Mouse (Mus musculus) urinary bladder, postnatal 10 days (tissue): Measurements from ENCODE around the gene Sec13.
"Not testable (repeated sequence)": the region's sequence is repeated elsewhere in the genome, so short reads cannot be mapped to it uniquely, and the experiment has no call there.

Experiments
- DNase-seq: peaks from one replicate; pipeline ENCODE4 v3.0.0; 2022; ENCODE audit warnings: low spot score

The Sec13 gene

GRCm38 (mm10) chr6:113740236-113741217 lies at the start of gene Sec13:
Gene Sec13 (minus strand): TSS chr6:113740743.
- DNase-seq, result peak; percentile 43

GRCm38 (mm10) chr6:113787459-113787968 lies 47.0 kb upstream of the Sec13 start:
- no peak for DNase-seq

- DNase-seq, result no peak
Measured at GRCm38 (mm10) chr6:113785658-113786057, 45.1 kb upstream of the Sec13 start.

- no peak for DNase-seq
Measured at GRCm38 (mm10) chr6:113778229-113778753, 37.7 kb upstream of the Sec13 start.

GRCm38 (mm10) chr6:113768804-113769203 lies 28.3 kb upstream of the Sec13 start:
- DNase-seq, result no peak

GRCm38 (mm10) chr6:113761644-113762043 lies 21.1 kb upstream of the Sec13 start:
- DNase-seq, result no peak

GRCm38 (mm10) chr6:113749119-113749685 lies 8.7 kb upstream of the Sec13 start:
- DNase-seq, result no peak

- DNase-seq, result no peak
Measured at GRCm38 (mm10) chr6:113748351-113748750, 7.8 kb upstream of the Sec13 start.

- DNase-seq, result no peak
Measured at GRCm38 (mm10) chr6:113747284-113747683, 6.7 kb upstream of the Sec13 start.

GRCm38 (mm10) chr6:113745117-113745516 lies 4.6 kb upstream of the Sec13 start:
- no peak for DNase-seq

GRCm38 (mm10) chr6:113743111-113743510 lies 2.6 kb upstream of the Sec13 start:
- DNase-seq, result no peak

GRCm38 (mm10) chr6:113742321-113742720 lies 1.8 kb upstream of the Sec13 start:
- DNase-seq, result no peak

- DNase-seq, result no peak
Measured at GRCm38 (mm10) chr6:113741425-113741824, 882 bp upstream of the Sec13 start.

GRCm38 (mm10) chr6:113737318-113738046 lies 3.1 kb downstream of the Sec13 start:
- no peak for DNase-seq

- no peak for DNase-seq
Measured at GRCm38 (mm10) chr6:113731296-113731695, 9.2 kb downstream of the Sec13 start.

- no peak for DNase-seq
Measured at GRCm38 (mm10) chr6:113728181-113728580, 12.4 kb downstream of the Sec13 start.

GRCm38 (mm10) chr6:113721061-113721460 lies 19.5 kb downstream of the Sec13 start:
- DNase-seq, result no peak

GRCm38 (mm10) chr6:113719878-113720277 lies 20.7 kb downstream of the Sec13 start, which contains the start of gene Ghrl:
Gene Ghrl (minus strand): TSS chr6:113719880.
- no peak for DNase-seq

GRCm38 (mm10) chr6:113717541-113717940 lies 23.0 kb downstream of the Sec13 start:
- DNase-seq, result no peak

- DNase-seq, result no peak
Measured at GRCm38 (mm10) chr6:113714797-113715196, 25.7 kb downstream of the Sec13 start.

GRCm38 (mm10) chr6:113714276-113714675 lies 26.3 kb downstream of the Sec13 start:
- DNase-seq, result no peak

- DNase-seq, result not testable (repeated sequence)
Measured at GRCm38 (mm10) chr6:113713389-113713788, 27.2 kb downstream of the Sec13 start.
